Mouse (Mus musculus): ENCODE data around the gene Rbms3. TPM values are rescaled to one million over a fixed set of nuclear protein-coding genes. Genes with fewer than 3 reads are reported as not detected.

Gene Rbms3
- polyA plus RNA-seq, 1 experiment from 2014 or later, result 48.9 TPM

DNA sequence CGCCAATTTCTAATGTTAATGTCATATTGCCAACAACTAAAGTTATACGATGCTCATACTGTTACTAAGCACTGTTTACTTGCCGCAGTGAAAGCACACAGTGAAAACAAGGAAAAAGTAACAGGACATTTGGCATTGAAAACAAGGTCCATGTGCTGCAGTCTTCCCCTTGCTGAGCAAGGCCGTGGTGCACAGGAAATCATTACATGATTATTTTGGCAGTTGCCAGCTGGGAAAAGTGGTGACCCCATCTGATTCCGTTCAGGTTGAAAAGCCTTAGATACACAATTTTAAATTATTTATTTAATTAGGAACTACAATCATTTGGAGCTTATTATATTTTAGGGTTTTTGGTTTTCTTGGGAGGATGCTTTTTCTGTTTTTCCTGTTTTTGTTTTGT, 995.9 kb downstream of the Rbms3 start:
- ATAC-seq (no peak), DNase-seq (ENCODE audit: low spot score) (no peak)
- no peaks in the 10 kb centered on the region for H3K4me1 ChIP-seq (ENCODE audit: insufficient read depth, low read depth, low read length)
- H3K9me3 ChIP-seq (ENCODE audit: low read length), result no peaks in the 10 kb centered on the region
- TF ChIP-seq EP300 (IDR thresholded peaks at IDR 0.05) (no peak), CTCF (IDR thresholded peaks at IDR 0.05) (no peak)
- no peaks in the 10 kb centered on the region for H3K36me3 ChIP-seq (ENCODE audit: insufficient read depth, low read length)
- no peak overlapping the region for H3K9ac ChIP-seq (replicated peaks; ENCODE audit: low read depth)
- no peak overlapping the region for H3K4me2 ChIP-seq (replicated peaks; ENCODE audit: low read depth, low read length)
- WGBS, result 67% methylated on average over 5 of the region's 5 CpGs
- no peaks in the 10 kb centered on the region for H3K27me3 ChIP-seq (replicated peaks; ENCODE audit: insufficient read depth, low read length)
- H3K27ac ChIP-seq (ENCODE audit: low read length), result no peak overlapping the region
- no peak overlapping the region for H3K4me3 ChIP-seq (ENCODE audit: low read depth, low read length)

DNA sequence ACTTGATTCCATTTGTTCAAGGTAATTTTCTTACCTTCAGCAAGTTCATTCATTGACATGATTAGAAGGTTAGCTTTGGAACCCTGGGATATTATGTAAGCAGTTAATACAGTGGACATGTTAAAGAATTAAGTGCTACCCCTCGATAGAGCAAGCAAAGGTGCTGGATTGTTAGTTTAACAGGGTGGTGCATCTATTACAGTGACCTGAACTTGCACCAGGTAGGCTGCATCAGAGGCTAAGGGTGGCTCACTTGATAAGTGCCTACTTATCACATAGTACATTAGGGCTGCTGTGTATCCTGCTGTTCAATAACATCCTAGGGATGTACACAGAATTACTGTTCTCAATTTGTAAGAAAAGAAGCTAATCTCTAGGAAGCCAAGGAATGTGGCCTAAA, 996.6 kb downstream of the Rbms3 start:
- no peaks in the 10 kb centered on the region for H3K9me3 ChIP-seq (ENCODE audit: low read length)
- DNase-seq (ENCODE audit: low spot score), result no peak
- no peak for ATAC-seq
- H3K9ac ChIP-seq (replicated peaks; ENCODE audit: low read depth), result no peak overlapping the region
- WGBS, result 71% methylated on average over 1 of the region's 1 CpGs
- TF ChIP-seq EP300 (IDR thresholded peaks at IDR 0.05) (no peak), CTCF (IDR thresholded peaks at IDR 0.05) (no peak)
- no peak overlapping the region for H3K4me3 ChIP-seq (ENCODE audit: low read depth, low read length)
- no peaks in the 10 kb centered on the region for H3K27me3 ChIP-seq (replicated peaks; ENCODE audit: insufficient read depth, low read length)
- no peaks in the 10 kb centered on the region for H3K4me1 ChIP-seq (ENCODE audit: insufficient read depth, low read depth, low read length)
- H3K4me2 ChIP-seq (replicated peaks; ENCODE audit: low read depth, low read length), result no peak overlapping the region
- no peaks in the 10 kb centered on the region for H3K36me3 ChIP-seq (ENCODE audit: insufficient read depth, low read length)
- no peak overlapping the region for H3K27ac ChIP-seq (ENCODE audit: low read length)

DNA sequence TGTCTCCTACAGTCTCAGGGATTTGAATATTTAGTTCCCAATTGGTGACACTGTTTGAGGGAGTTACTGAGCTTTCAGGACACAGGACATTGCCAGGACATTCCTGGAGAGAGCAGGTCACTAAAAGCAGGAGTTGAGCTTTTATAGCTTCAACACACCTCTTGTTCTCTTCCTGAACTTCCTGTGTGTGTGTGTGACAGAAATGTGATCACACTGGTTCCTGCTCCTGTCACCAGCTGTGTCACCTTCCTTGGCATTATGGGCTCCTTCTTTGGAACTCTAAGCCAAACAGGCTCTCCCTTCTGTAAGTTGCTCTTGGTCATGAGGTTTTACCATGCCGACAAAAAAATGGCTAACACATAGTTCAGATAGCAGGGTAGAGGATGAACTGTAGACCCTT, 997.9 kb downstream of the Rbms3 start:
- no peak overlapping the region for H3K9ac ChIP-seq (replicated peaks; ENCODE audit: low read depth)
- no peaks in the 10 kb centered on the region for H3K9me3 ChIP-seq (ENCODE audit: low read length)
- WGBS, result 92% methylated on average over 1 of the region's 1 CpGs
- H3K27ac ChIP-seq (ENCODE audit: low read length), result no peak overlapping the region
- no peak for DNase-seq (ENCODE audit: low spot score)
- TF ChIP-seq CTCF (IDR thresholded peaks at IDR 0.05) (no peak), EP300 (IDR thresholded peaks at IDR 0.05) (no peak)
- H3K4me1 ChIP-seq (ENCODE audit: insufficient read depth, low read depth, low read length), result no peaks in the 10 kb centered on the region
- H3K27me3 ChIP-seq (replicated peaks; ENCODE audit: insufficient read depth, low read length), result no peaks in the 10 kb centered on the region
- ATAC-seq, result no peak
- H3K4me3 ChIP-seq (ENCODE audit: low read depth, low read length), result no peak overlapping the region
- no peaks in the 10 kb centered on the region for H3K36me3 ChIP-seq (ENCODE audit: insufficient read depth, low read length)
- H3K4me2 ChIP-seq (replicated peaks; ENCODE audit: low read depth, low read length), result no peak overlapping the region

DNA sequence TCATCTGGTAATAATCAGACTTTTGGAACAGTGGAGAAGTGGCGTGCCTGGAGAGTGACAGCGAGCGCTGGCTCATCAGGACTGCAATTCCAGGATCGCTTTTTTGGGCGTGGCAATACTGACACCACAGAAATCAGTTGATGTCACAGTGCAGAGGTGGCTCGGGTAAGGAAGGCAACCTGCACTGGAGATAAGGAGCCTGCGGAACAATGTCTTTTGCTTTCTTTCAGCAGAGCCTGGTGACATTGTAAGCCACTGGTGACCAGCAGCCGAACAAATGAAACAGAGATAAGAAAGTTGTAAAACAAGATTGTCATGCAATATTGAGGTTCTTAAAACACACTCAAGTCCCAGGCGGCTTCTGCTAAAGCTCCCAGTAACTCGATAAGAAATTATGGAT, 998.9 kb downstream of the Rbms3 start:
- TF ChIP-seq CTCF (IDR thresholded peaks at IDR 0.05) (no peak), EP300 (IDR thresholded peaks at IDR 0.05) (no peak)
- H3K27me3 ChIP-seq (replicated peaks; ENCODE audit: insufficient read depth, low read length), result no peaks in the 10 kb centered on the region
- no peak overlapping the region for H3K9ac ChIP-seq (replicated peaks; ENCODE audit: low read depth)
- H3K27ac ChIP-seq (ENCODE audit: low read length), result no peak overlapping the region
- no peaks in the 10 kb centered on the region for H3K4me1 ChIP-seq (ENCODE audit: insufficient read depth, low read depth, low read length)
- no peaks in the 10 kb centered on the region for H3K9me3 ChIP-seq (ENCODE audit: low read length)
- no peak for DNase-seq (ENCODE audit: low spot score)
- no peak overlapping the region for H3K4me3 ChIP-seq (ENCODE audit: low read depth, low read length)
- H3K36me3 ChIP-seq (ENCODE audit: insufficient read depth, low read length), result no peaks in the 10 kb centered on the region
- WGBS, result 44% methylated on average over 10 of the region's 10 CpGs
- no peak for ATAC-seq
- no peak overlapping the region for H3K4me2 ChIP-seq (replicated peaks; ENCODE audit: low read depth, low read length)

GRCm38 (mm10) chr9:116620434-116620833, 1009.3 kb downstream of the Rbms3 start:
- no peak overlapping the region for H3K4me2 ChIP-seq (replicated peaks; ENCODE audit: low read depth, low read length)
- no peak for DNase-seq (ENCODE audit: low spot score)
- H3K27me3 ChIP-seq (replicated peaks; ENCODE audit: insufficient read depth, low read length), result no peaks in the 10 kb centered on the region
- no peak for ATAC-seq
- no peak overlapping the region for H3K27ac ChIP-seq (ENCODE audit: low read length)
- no peak overlapping the region for H3K4me3 ChIP-seq (ENCODE audit: low read depth, low read length)
- no peak for TF ChIP-seq CTCF (IDR thresholded peaks at IDR 0.05)
- no peak for TF ChIP-seq EP300 (IDR thresholded peaks at IDR 0.05)
- 85% methylated on average over 5 of the region's 5 CpGs for WGBS
- H3K4me1 ChIP-seq (ENCODE audit: insufficient read depth, low read depth, low read length), result no peaks in the 10 kb centered on the region
- no peaks in the 10 kb centered on the region for H3K36me3 ChIP-seq (ENCODE audit: insufficient read depth, low read length)
- H3K9ac ChIP-seq (replicated peaks; ENCODE audit: low read depth), result no peak overlapping the region
- no peaks in the 10 kb centered on the region for H3K9me3 ChIP-seq (ENCODE audit: low read length)

DNA sequence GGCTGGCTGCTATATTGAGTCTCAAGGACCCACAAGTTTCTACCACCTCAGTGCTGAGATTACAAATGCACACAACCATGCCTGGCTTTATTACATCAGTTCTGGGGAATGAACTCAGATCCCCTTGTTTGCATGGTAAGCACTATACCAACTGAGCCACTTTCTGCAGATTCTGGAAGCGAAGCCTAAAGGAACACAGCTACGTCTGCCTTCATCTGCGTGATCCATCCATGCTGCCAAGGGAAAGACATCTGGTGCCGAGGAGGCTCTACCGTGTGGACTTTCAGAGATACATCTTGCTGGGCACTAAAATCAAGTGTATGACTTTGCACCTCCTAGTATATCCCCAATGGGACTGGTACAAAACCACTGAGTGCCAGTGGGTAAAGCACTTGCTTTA, 1010.8 kb downstream of the Rbms3 start:
- no peak overlapping the region for H3K9ac ChIP-seq (replicated peaks; ENCODE audit: low read depth)
- no peak overlapping the region for H3K4me2 ChIP-seq (replicated peaks; ENCODE audit: low read depth, low read length)
- no peaks in the 10 kb centered on the region for H3K4me1 ChIP-seq (ENCODE audit: insufficient read depth, low read depth, low read length)
- H3K4me3 ChIP-seq (ENCODE audit: low read depth, low read length), result no peak overlapping the region
- no peaks in the 10 kb centered on the region for H3K36me3 ChIP-seq (ENCODE audit: insufficient read depth, low read length)
- DNase-seq (ENCODE audit: low spot score) (no peak), ATAC-seq (no peak)
- TF ChIP-seq CTCF (IDR thresholded peaks at IDR 0.05) (no peak), EP300 (IDR thresholded peaks at IDR 0.05) (no peak)
- H3K9me3 ChIP-seq (ENCODE audit: low read length), result no peaks in the 10 kb centered on the region
- 92% methylated on average over 5 of the region's 5 CpGs for WGBS
- no peak overlapping the region for H3K27ac ChIP-seq (ENCODE audit: low read length)
- H3K27me3 ChIP-seq (replicated peaks; ENCODE audit: insufficient read depth, low read length), result no peaks in the 10 kb centered on the region

GRCm38 (mm10) chr9:116613276-116613675, 1016.4 kb downstream of the Rbms3 start:
- ATAC-seq (no peak), DNase-seq (ENCODE audit: low spot score) (no peak)
- TF ChIP-seq CTCF (IDR thresholded peaks at IDR 0.05) (no peak), EP300 (IDR thresholded peaks at IDR 0.05) (no peak)
- no peak overlapping the region for H3K9ac ChIP-seq (replicated peaks; ENCODE audit: low read depth)
- H3K36me3 ChIP-seq (ENCODE audit: insufficient read depth, low read length), result no peaks in the 10 kb centered on the region
- no peaks in the 10 kb centered on the region for H3K9me3 ChIP-seq (ENCODE audit: low read length)
- H3K27ac ChIP-seq (ENCODE audit: low read length), result no peak overlapping the region
- 54% methylated on average over 7 of the region's 7 CpGs for WGBS
- no peaks in the 10 kb centered on the region for H3K27me3 ChIP-seq (replicated peaks; ENCODE audit: insufficient read depth, low read length)
- H3K4me1 ChIP-seq (ENCODE audit: insufficient read depth, low read depth, low read length), result no peaks in the 10 kb centered on the region
- no peak overlapping the region for H3K4me2 ChIP-seq (replicated peaks; ENCODE audit: low read depth, low read length)
- no peak overlapping the region for H3K4me3 ChIP-seq (ENCODE audit: low read depth, low read length)
